Mouse (Mus musculus): ENCODE measurements around the gene Tcaim. TPM values are rescaled to one million over a fixed set of nuclear protein-coding genes. Genes with fewer than 3 reads are reported as not detected.

Gene Tcaim
- 1 to 10 TPM; 5.2 to 6.7 TPM for total RNA-seq (2023)

GRCm38 (mm10) chr9:122805053-122805844 lies at the start of gene Tcaim:
Gene Tcaim, plus strand, starts transcription at chr9:122805539.

GRCm38 (mm10) chr9:122843760-122844159 lies 38.4 kb downstream of the Tcaim start, which contains the start of gene Gm35549:
Gene Gm35549, minus strand, starts transcription at chr9:122844035.

GRCm38 (mm10) chr9:122865697-122866166 lies 60.4 kb downstream of the Tcaim start, which contains the start of gene Zfp445:
Gene Zfp445, minus strand, starts transcription at chr9:122866006.

GRCm38 (mm10) chr9:122885385-122885784 lies 80.0 kb downstream of the Tcaim start, which contains the start of gene Zkscan7:
Gene Zkscan7, plus strand, starts transcription at chr9:122885685.

Other genes with a start within 250 kb of the Tcaim start
- gene Topaz1, start 58.2 kb upstream of the Tcaim start, total RNA-seq (2023) = not detected
- not detected for gene Gm35549, start 38.5 kb downstream of the Tcaim start, total RNA-seq (2023)
- gene Zfp445, start 60.5 kb downstream of the Tcaim start, total RNA-seq (2023) = 10 to 100 TPM; 85.8 to 89.4 TPM
- gene Zkscan7, start 80.1 kb downstream of the Tcaim start, total RNA-seq (2023) = under 1 TPM; 0.53 to 0.77 TPM
- gene Zfp105, start 117.5 kb downstream of the Tcaim start, total RNA-seq (2023) = under 1 TPM; 0.66 to 0.79 TPM
- gene 1110059G10Rik, start 145.5 kb downstream of the Tcaim start, total RNA-seq (2023) = 10 to 100 TPM; 21.9 to 24.3 TPM
- 10 to 100 TPM; 80.6 to 82.8 TPM for gene Kif15, start 145.5 kb downstream of the Tcaim start, total RNA-seq (2023)
- gene Tmem42, start 215.8 kb downstream of the Tcaim start, total RNA-seq (2023) = 1 to 10 TPM; 3.2 to 4.1 TPM
- not detected for gene Tgm4, start 229.2 kb downstream of the Tcaim start, total RNA-seq (2023)